ENCODE assay signal across 8 mouse cellular contexts in genomic region chr14:24826471-24827337, GRCm38 (mm10).
DNase-seq lines count a peak whose midpoint lies in the region; ATAC-seq lines count a peak whose summit lies in the region.

No protein-coding gene starts in this region.

- H3K9me3 ChIP-seq in liver, embryonic 13.5 days (replicated peaks), result no peaks in the 10 kb centered on the region
- no peaks in the 10 kb centered on the region for H3K9me3 ChIP-seq in forebrain, embryonic 12.5 days
- no peaks in the 10 kb centered on the region for H3K9me3 ChIP-seq in limb, embryonic 15.5 days

- H3K4me2 ChIP-seq in liver, embryonic 13.5 days, result no peak overlapping the region
- H3K4me2 ChIP-seq in forebrain, embryonic 12.5 days, result peak overlapping the region; percentile 24
- no peak overlapping the region for H3K4me2 ChIP-seq in limb, embryonic 15.5 days

- no peak for ATAC-seq in liver, embryonic 13.5 days (ENCODE audit: low read depth)
- ATAC-seq in forebrain, embryonic 12.5 days (ENCODE audit: low FRiP score), result peak; percentile 33
- ATAC-seq in limb, embryonic 15.5 days (ENCODE audit: insufficient number of reproducible peaks, low FRiP score, low TSS enrichment, low read depth), result no peak

- no peak overlapping the region for H3K4me3 ChIP-seq in liver, embryonic 13.5 days (replicated peaks)
- no peak overlapping the region for H3K4me3 ChIP-seq in forebrain, embryonic 12.5 days (replicated peaks)
- no peak overlapping the region for H3K4me3 ChIP-seq in limb, embryonic 15.5 days

- DNase-seq in liver, embryonic 13.5 days, result no peak
- DNase-seq in liver, result no peak
- DNase-seq in testis, postnatal 14 days (ENCODE audit: low spot score), result peak; percentile 41
- DNase-seq in kidney, adult 18-20 months, result no peak
- DNase-seq in heart, adult 18-20 months, result no peak
- DNase-seq in gastrocnemius, postnatal 4 days (ENCODE audit: low spot score in 2 of 2), result no peak

- H3K4me1 ChIP-seq in liver, embryonic 13.5 days (replicated peaks), result no peaks in the 10 kb centered on the region
- H3K4me1 ChIP-seq in forebrain, embryonic 12.5 days, result peaks cover 56% of the 10 kb centered on the region
- H3K4me1 ChIP-seq in limb, embryonic 15.5 days, result peaks cover 53% of the 10 kb centered on the region

- H3K27me3 ChIP-seq in liver, embryonic 13.5 days, result no peaks in the 10 kb centered on the region
- no peaks in the 10 kb centered on the region for H3K27me3 ChIP-seq in forebrain, embryonic 12.5 days
- no peaks in the 10 kb centered on the region for H3K27me3 ChIP-seq in limb, embryonic 15.5 days

- 49% methylated on average over 13 of the region's 13 CpGs for WGBS in liver, embryonic 13.5 days (ENCODE audit: insufficient replicate concordance)
- 11% methylated on average over 13 of the region's 13 CpGs for WGBS in forebrain, embryonic 12.5 days
- WGBS in limb, embryonic 15.5 days, result 22% methylated on average over 13 of the region's 13 CpGs

- no peaks in the 10 kb centered on the region for H3K36me3 ChIP-seq in liver, embryonic 13.5 days
- H3K36me3 ChIP-seq in forebrain, embryonic 12.5 days (replicated peaks), result no peaks in the 10 kb centered on the region
- no peaks in the 10 kb centered on the region for H3K36me3 ChIP-seq in limb, embryonic 15.5 days

- H3K9ac ChIP-seq in liver, embryonic 13.5 days, result no peak overlapping the region
- no peak overlapping the region for H3K9ac ChIP-seq in forebrain, embryonic 12.5 days
- no peak overlapping the region for H3K9ac ChIP-seq in limb, embryonic 15.5 days

- peak overlapping the region; percentile 41 for H3K27ac ChIP-seq in liver, embryonic 13.5 days
- H3K27ac ChIP-seq in forebrain, embryonic 12.5 days, result peak overlapping the region; percentile 95
- H3K27ac ChIP-seq in limb, embryonic 15.5 days, result peak overlapping the region; percentile 47

Comparison
In these comparisons a context has a peak if more than half of its experiments do, and no peak if none do; other contexts are left out.
1. H3K27ac ChIP-seq: peak in every context shown above with its lines; median percentile 95 in forebrain, embryonic 12.5 days; 47 in limb, embryonic 15.5 days; 41 in liver, embryonic 13.5 days.